Mouse (Mus musculus) adrenal gland, adult 2 months (tissue): ENCODE results near the gene Mycbp2. TPM values are rescaled to one million over a fixed set of nuclear protein-coding genes. Genes with fewer than 3 reads are reported as not detected.

Experiments
- DNase-seq: peaks from one replicate; pipeline ENCODE4 v3.0.0; 2021
- polyA plus RNA-seq: library from polyadenylated mRNA; depleted of rRNA; stranded (reverse); fragments of >200 nt; gene quantifications from 2 replicates; pipeline ENCODE4 v1.2.3, GENCODE M21; 2012
- total RNA-seq, 2 experiments: library from RNA; stranded (reverse); gene quantifications; 2 replicates each; pipeline ENCODE4 v1.2.3; 2021

Gene Mycbp2
- total and polyA plus RNA-seq, 3 experiments = 16.0 to 53.7 (median 46.3) TPM

GRCm38 (mm10) chr14:103258745-103259144 lies 87.9 kb downstream of the Mycbp2 start:
- no peak for DNase-seq

- no peak for DNase-seq
Observed at GRCm38 (mm10) chr14:103256866-103257265, 89.7 kb downstream of the Mycbp2 start.

- no peak for DNase-seq
Observed at GRCm38 (mm10) chr14:103254311-103254710, 92.3 kb downstream of the Mycbp2 start.

GRCm38 (mm10) chr14:103242020-103242419 lies 104.6 kb downstream of the Mycbp2 start:
- no peak for DNase-seq

GRCm38 (mm10) chr14:103234770-103235169 lies 111.8 kb downstream of the Mycbp2 start:
- no peak for DNase-seq

- DNase-seq = no peak
Observed at GRCm38 (mm10) chr14:103233640-103234593, 112.7 kb downstream of the Mycbp2 start.

- no peak for DNase-seq
Observed at GRCm38 (mm10) chr14:103222356-103222755, 124.3 kb downstream of the Mycbp2 start.

- no peak for DNase-seq
Observed at GRCm38 (mm10) chr14:103221751-103222150, 124.9 kb downstream of the Mycbp2 start.

- no peak for DNase-seq
Observed at GRCm38 (mm10) chr14:103216331-103216730, 130.3 kb downstream of the Mycbp2 start.

- no peak for DNase-seq
Observed at GRCm38 (mm10) chr14:103186658-103187057, 160.0 kb downstream of the Mycbp2 start.

- DNase-seq = no peak
Observed at GRCm38 (mm10) chr14:103186076-103186475, 160.5 kb downstream of the Mycbp2 start.

- DNase-seq = peak; percentile 21
Observed at GRCm38 (mm10) chr14:103180096-103180495, 166.5 kb downstream of the Mycbp2 start.

GRCm38 (mm10) chr14:103162923-103163322 lies 183.7 kb downstream of the Mycbp2 start:
- DNase-seq = no peak

GRCm38 (mm10) chr14:103155685-103156084 lies 190.9 kb downstream of the Mycbp2 start:
- no peak for DNase-seq

- no peak for DNase-seq
Observed at GRCm38 (mm10) chr14:103150139-103150538, 196.5 kb downstream of the Mycbp2 start.

GRCm38 (mm10) chr14:103131991-103132390 lies 214.6 kb downstream of the Mycbp2 start:
- DNase-seq = no peak

- no peak for DNase-seq
Observed at GRCm38 (mm10) chr14:103125756-103126155, 220.9 kb downstream of the Mycbp2 start.

- DNase-seq = no peak
Observed at GRCm38 (mm10) chr14:103114994-103115670, 231.5 kb downstream of the Mycbp2 start.

GRCm38 (mm10) chr14:103112606-103113363 lies 233.8 kb downstream of the Mycbp2 start:
- no peak for DNase-seq

- no peak for DNase-seq
Observed at GRCm38 (mm10) chr14:103109971-103110370, 236.6 kb downstream of the Mycbp2 start.

- no peak for DNase-seq
Observed at GRCm38 (mm10) chr14:103106301-103106700, 240.3 kb downstream of the Mycbp2 start.

- DNase-seq = no peak
Observed at GRCm38 (mm10) chr14:103102731-103103335, 243.8 kb downstream of the Mycbp2 start.
